In the genomic region with DNA sequence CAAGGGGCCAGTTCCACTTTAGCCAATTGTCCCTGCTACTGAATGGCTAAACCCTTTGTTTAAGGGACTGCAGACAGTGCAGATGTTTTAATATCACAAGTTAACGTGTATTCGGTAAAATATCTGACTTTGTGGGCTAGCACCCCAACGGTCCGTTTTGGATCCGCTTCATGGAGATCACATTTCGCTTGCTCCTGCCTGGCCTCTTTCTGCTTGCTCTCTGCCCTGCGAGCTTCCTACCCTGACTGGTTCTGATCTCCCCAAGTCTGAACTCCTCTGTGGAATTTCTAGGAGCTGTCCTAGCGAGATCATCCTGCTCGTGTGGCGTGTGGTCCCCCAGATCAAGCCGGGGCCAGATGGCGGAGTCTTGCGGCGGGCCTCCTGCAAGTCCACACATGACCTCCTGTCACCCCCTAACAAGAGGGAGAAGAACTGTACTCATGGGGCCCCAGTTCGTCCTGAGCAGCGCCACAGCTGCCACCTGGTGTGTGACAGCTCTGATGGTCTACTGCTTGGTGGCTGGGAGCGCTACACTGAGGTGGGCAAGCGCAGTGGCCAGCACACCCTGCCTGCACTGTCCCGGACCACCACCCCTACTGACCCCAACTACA, we compare ENCODE assay signal across 12 mouse cellular contexts.
A peak's percentile ranks its signal among the peaks of the same experiment; 100 is the strongest.
DNase-seq lines count a peak whose midpoint lies in the region; ATAC-seq and TF ChIP-seq lines count a peak whose summit lies in the region.
"Had no signal": no experiment of that assay in that cellular context is flagged by ENCODE, and none has a peak within 500 bp of the region (broad histone marks: within the 10 kb centered on the region; RNA-seq: fewer than 3 reads in every experiment).

No protein-coding gene starts in this region.

- H3K4me3 ChIP-seq in kidney, embryonic 16.5 days (ENCODE audit: low read length) = no peak overlapping the region
- H3K4me3 ChIP-seq in embryonic facial prominence, embryonic 15.5 days (replicated peaks) = no peak overlapping the region
- no peak overlapping the region for H3K4me3 ChIP-seq in hindbrain, embryonic 12.5 days
- no peak overlapping the region for H3K4me3 ChIP-seq in neural tube, embryonic 13.5 days
- H3K4me3 ChIP-seq in left cerebral cortex, adult 2 months = no peak overlapping the region
- H3K4me3 ChIP-seq: erythroblast, embryonic 14.5 days; neural tube, embryonic 12.5 days had no signal

- intact Hi-C loops in left cerebral cortex, adult 2 months (cut with DNase I) = no loop called here

- H3K4me2 ChIP-seq in kidney, embryonic 16.5 days (replicated peaks; ENCODE audit: low read depth, low read length) = no peak overlapping the region
- peak overlapping the region; percentile 19; the same call in 1 of the 2 replicates for H3K4me2 ChIP-seq in embryonic facial prominence, embryonic 15.5 days (replicated peaks)
- no peak overlapping the region for H3K4me2 ChIP-seq in hindbrain, embryonic 12.5 days (replicated peaks)
- no peak overlapping the region for H3K4me2 ChIP-seq in neural tube, embryonic 13.5 days
- H3K4me2 ChIP-seq: neural tube, embryonic 12.5 days had no signal

- 66% methylated on average over 19 of the region's 19 CpGs for WGBS in kidney, embryonic 16.5 days
- WGBS in embryonic facial prominence, embryonic 15.5 days = 39% methylated on average over 19 of the region's 19 CpGs
- 59% methylated on average over 19 of the region's 19 CpGs for WGBS in hindbrain, embryonic 12.5 days
- 70% methylated on average over 19 of the region's 19 CpGs for WGBS in neural tube, embryonic 13.5 days

- no peaks in the 10 kb centered on the region for H3K9me3 ChIP-seq in kidney, embryonic 16.5 days (ENCODE audit: low read length)
- no peaks in the 10 kb centered on the region for H3K9me3 ChIP-seq in embryonic facial prominence, embryonic 15.5 days (replicated peaks)
- H3K9me3 ChIP-seq in hindbrain, embryonic 12.5 days (replicated peaks) = no peaks in the 10 kb centered on the region
- no peaks in the 10 kb centered on the region for H3K9me3 ChIP-seq in neural tube, embryonic 13.5 days
- H3K9me3 ChIP-seq: neural tube, embryonic 12.5 days had no signal

- peak overlapping the region; percentile 11; the same call in 1 of the 2 replicates for H3K27ac ChIP-seq in kidney, embryonic 16.5 days (ENCODE audit: low read length)
- H3K27ac ChIP-seq in embryonic facial prominence, embryonic 15.5 days (replicated peaks) = peak overlapping the region; percentile 90
- peak overlapping the region; percentile 82 for H3K27ac ChIP-seq in hindbrain, embryonic 12.5 days
- peak overlapping the region; percentile 68 for H3K27ac ChIP-seq in neural tube, embryonic 13.5 days (replicated peaks)
- H3K27ac ChIP-seq in left cerebral cortex, adult 2 months = no peak overlapping the region; the same call in 1 of the 2 replicates

- no peak overlapping the region for H3K9ac ChIP-seq in kidney, embryonic 16.5 days (replicated peaks; ENCODE audit: low read length)
- no peak overlapping the region for H3K9ac ChIP-seq in embryonic facial prominence, embryonic 15.5 days
- H3K9ac ChIP-seq in hindbrain, embryonic 12.5 days = no peak overlapping the region; the same call in 1 of the 2 replicates
- H3K9ac ChIP-seq in neural tube, embryonic 13.5 days = no peak overlapping the region
- H3K9ac ChIP-seq: neural tube, embryonic 12.5 days had no signal

- no peak for ATAC-seq in kidney, embryonic 16.5 days (ENCODE audit: low FRiP score, low TSS enrichment)
- no peak for ATAC-seq in embryonic facial prominence, embryonic 15.5 days (ENCODE audit: insufficient number of reproducible peaks, low FRiP score, low TSS enrichment, low read depth)
- no peak for ATAC-seq in hindbrain, embryonic 12.5 days (ENCODE audit: low FRiP score)
- ATAC-seq in neural tube, embryonic 13.5 days (ENCODE audit: low read depth) = no peak
- ATAC-seq: lung, postnatal 0 days had no signal

- no peak for TF ChIP-seq CTCF in left cerebral cortex, adult 2 months (IDR thresholded peaks at IDR 0.05)

- H3K27me3 ChIP-seq in kidney, embryonic 16.5 days (ENCODE audit: insufficient read depth, low read length) = no peaks in the 10 kb centered on the region
- no peaks in the 10 kb centered on the region for H3K27me3 ChIP-seq in embryonic facial prominence, embryonic 15.5 days
- H3K27me3 ChIP-seq in hindbrain, embryonic 12.5 days = no peaks in the 10 kb centered on the region
- no peaks in the 10 kb centered on the region for H3K27me3 ChIP-seq in neural tube, embryonic 13.5 days
- H3K27me3 ChIP-seq: neural tube, embryonic 12.5 days had no signal

- H3K36me3 ChIP-seq in kidney, embryonic 16.5 days (ENCODE audit: insufficient read depth, low read length) = no peaks in the 10 kb centered on the region
- no peaks in the 10 kb centered on the region for H3K36me3 ChIP-seq in embryonic facial prominence, embryonic 15.5 days
- H3K36me3 ChIP-seq in hindbrain, embryonic 12.5 days = no peaks in the 10 kb centered on the region; the same call in 1 of the 2 replicates
- no peaks in the 10 kb centered on the region for H3K36me3 ChIP-seq in neural tube, embryonic 13.5 days

- peaks cover 57% of the 10 kb centered on the region for H3K4me1 ChIP-seq in kidney, embryonic 16.5 days (ENCODE audit: insufficient read depth, low read length)
- H3K4me1 ChIP-seq in embryonic facial prominence, embryonic 15.5 days = peaks cover 69% of the 10 kb centered on the region
- H3K4me1 ChIP-seq in hindbrain, embryonic 12.5 days = peaks cover 73% of the 10 kb centered on the region
- H3K4me1 ChIP-seq in neural tube, embryonic 13.5 days (replicated peaks) = peaks cover 85% of the 10 kb centered on the region

- DNase-seq in kidney, adult 9 months = no peak
- DNase-seq in left cerebral cortex, adult 2 months (ENCODE audit: extremely low spot score in 1 of 2, low spot score in 2 of 2) = no peak
- DNase-seq in adrenal gland, postnatal 36 days = no peak
- DNase-seq: cerebellum, adult 11 months; right cerebral cortex, postnatal 4 days had no signal
